Mouse (Mus musculus) CH12.LX (cell line): Measurements from ENCODE around the gene C130074G19Rik.

Experiments used
- BHLHE40 ChIP-seq: IDR thresholded peaks from 2 replicates; pipeline ENCODE4 v1.6.1; 2011; ENCODE audit warnings: mild to moderate bottlenecking, low read depth, low read length, improper control_type of control experiment
- CTCF ChIP-seq, 2 experiments: IDR thresholded peaks in 1 of 2; conservative IDR thresholded peaks in 1 of 2; 2 replicates each; pipeline ENCODE4 v1.5.1; 2011 to 2012; ENCODE audit warnings: low read depth in 2 of 2, low read length in 2 of 2, improper control_type of control experiment in 1 of 2, inconsistent platforms in 1 of 2, mild to moderate bottlenecking in 1 of 2, moderate library complexity in 1 of 2
- E2F4 ChIP-seq: IDR thresholded peaks from 2 replicates; pipeline ENCODE4 v1.6.1; 2011; ENCODE audit warnings: low read depth, low read length, improper control_type of control experiment; ENCODE audit not compliant: insufficient replicate concordance
- EP300 ChIP-seq: IDR thresholded peaks from 2 replicates; pipeline ENCODE4 v1.6.1; 2011; ENCODE audit warnings: low read length, improper control_type of control experiment
- JUN ChIP-seq: IDR thresholded peaks from 2 replicates; pipeline ENCODE4 v1.6.1; 2011; ENCODE audit warnings: low read depth, mild to moderate bottlenecking, low read length, improper control_type of control experiment, moderate library complexity; ENCODE audit not compliant: insufficient read depth
- MAZ ChIP-seq: IDR thresholded peaks from 2 replicates; pipeline ENCODE4 v1.6.1; 2012; ENCODE audit warnings: low read depth, mild to moderate bottlenecking, inconsistent platforms, low read length, improper control_type of control experiment, moderate library complexity
- PAX5 ChIP-seq: IDR thresholded peaks from 2 replicates; pipeline ENCODE4 v1.6.1; 2012; ENCODE audit warnings: low read length, inconsistent platforms, mixed read lengths
- POLR2A ChIP-seq: IDR thresholded peaks from 2 replicates; pipeline ENCODE4 v1.6.1; 2011; ENCODE audit warnings: low read depth, mild to moderate bottlenecking, improper control_type of control experiment, low read length
- POLR2AphosphoS2 ChIP-seq: IDR thresholded peaks from 2 replicates; pipeline ENCODE4 v1.6.1; 2011; ENCODE audit warnings: low read depth, low read length, improper control_type of control experiment
- SIN3A ChIP-seq: IDR thresholded peaks from 2 replicates; pipeline ENCODE4 v1.6.1; 2012; ENCODE audit warnings: low read length, improper control_type of control experiment, inconsistent platforms
- TCF12 ChIP-seq: IDR thresholded peaks from 2 replicates; pipeline ENCODE4 v1.6.1; 2014; ENCODE audit warnings: low read depth, mild to moderate bottlenecking, inconsistent platforms, low read length, improper control_type of control experiment
- UBTF ChIP-seq: IDR thresholded peaks from 2 replicates; pipeline ENCODE4 v1.6.1; 2012; ENCODE audit warnings: low read depth, mild to moderate bottlenecking, inconsistent platforms, low read length, improper control_type of control experiment, moderate library complexity
- ZC3H11A ChIP-seq: IDR thresholded peaks from 2 replicates; pipeline ENCODE4 v1.6.1; 2012; ENCODE audit warnings: low read depth, mild to moderate bottlenecking, inconsistent platforms, low read length, improper control_type of control experiment
- ZNF384 ChIP-seq: IDR thresholded peaks from 2 replicates; pipeline ENCODE4 v1.6.1; 2012; ENCODE audit warnings: low read depth, low read length, improper control_type of control experiment, inconsistent platforms

GRCm38 (mm10) chr1:184918227-184918888, 35.3 kb upstream of the C130074G19Rik start:
- TF ChIP-seq CTCF (conservative IDR thresholded peaks at IDR 0.05 in 1 of 2, IDR thresholded peaks at IDR 0.05 in 1 of 2; ENCODE audit: low read depth in 2 of 2, low read length in 2 of 2) (peak; percentile 64 to 68), ZNF384 (no peak), SIN3A (no peak), JUN (no peak), POLR2A (no peak), EP300 (no peak), E2F4 (no peak), ZC3H11A (no peak), BHLHE40 (no peak), PAX5 (no peak), MAZ (no peak), UBTF (no peak), TCF12 (no peak), POLR2AphosphoS2 (no peak)
